Mouse (Mus musculus) lung, postnatal 0 days (tissue): Measurements from ENCODE around the gene Krt15.

Experiments
- CTCF ChIP-seq: IDR thresholded peaks from 2 replicates; pipeline ENCODE4 v1.5.1; 2016; ENCODE audit warnings: antibody characterized with exemption, mild to moderate bottlenecking
- EP300 ChIP-seq: IDR thresholded peaks from 2 replicates; pipeline ENCODE4 v1.6.1; 2016; ENCODE audit warnings: antibody characterized with exemption, mild to moderate bottlenecking, control low read depth

DNA sequence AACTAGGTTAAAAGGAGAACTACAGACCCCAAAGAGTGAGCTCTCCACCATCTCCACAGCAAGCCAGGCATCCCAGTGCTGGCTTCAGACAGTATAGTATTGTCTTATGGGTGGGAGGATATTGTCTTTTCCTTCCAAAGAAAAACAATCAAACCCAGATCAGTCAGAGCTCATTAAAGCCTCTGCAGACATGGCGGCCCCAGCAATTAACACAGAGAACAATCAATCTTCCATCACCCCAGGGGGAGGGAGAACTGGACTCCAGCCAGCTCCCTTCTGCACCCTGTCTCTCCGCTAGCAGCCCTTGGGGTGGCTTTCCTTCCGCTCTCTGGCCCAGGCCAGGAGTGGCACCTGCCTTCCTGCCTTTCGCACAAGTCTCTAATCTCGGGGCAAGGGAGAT is 2.0 kb upstream of the Krt15 start:
- TF ChIP-seq EP300 (no peak), CTCF (no peak)
